Mouse (Mus musculus): ENCODE measurements at regions not wholly inside any gene's neighbourhood (a gene's known extent, or its start where the extent isn't known, plus 50 kb on each side); places are given as distances from the start of the nearest gene placed in this dataset.

GRCm38 (mm10) chr10:37423047-37423446 lies 284.3 kb upstream of the Marcks start:
- H3K27ac ChIP-seq (ENCODE audit: insufficient read depth, low read depth, low read length) = no peak overlapping the region
- WGBS = 38% methylated on average over 1 of the region's 1 CpGs
- no peak overlapping the region for H3K4me3 ChIP-seq (ENCODE audit: insufficient read depth, low read depth, low read length)
- H3K36me3 ChIP-seq (ENCODE audit: control insufficient read depth, insufficient read depth, low read length) = no peaks in the 10 kb centered on the region
- TF ChIP-seq CTCF (conservative IDR thresholded peaks at IDR 0.05; ENCODE audit: insufficient read depth, insufficient read length, low read depth, low read length) = no peak
- no peak for TF ChIP-seq POLR2A (IDR thresholded peaks at IDR 0.05; ENCODE audit: low read depth, low read length)
- H3K27me3 ChIP-seq (replicated peaks; ENCODE audit: control insufficient read depth, insufficient read depth, low read length) = no peaks in the 10 kb centered on the region
- H3K4me1 ChIP-seq (ENCODE audit: control insufficient read depth, insufficient read depth, low read length) = no peaks in the 10 kb centered on the region
- DNase-seq = no peak

- 45% methylated on average over 2 of the region's 2 CpGs for WGBS
- no peaks in the 10 kb centered on the region for H3K4me1 ChIP-seq (ENCODE audit: control insufficient read depth, insufficient read depth, low read length)
- no peaks in the 10 kb centered on the region for H3K36me3 ChIP-seq (ENCODE audit: control insufficient read depth, insufficient read depth, low read length)
- no peak overlapping the region for H3K27ac ChIP-seq (ENCODE audit: insufficient read depth, low read depth, low read length)
- no peaks in the 10 kb centered on the region for H3K27me3 ChIP-seq (replicated peaks; ENCODE audit: control insufficient read depth, insufficient read depth, low read length)
- peak; percentile 46 for DNase-seq
- H3K4me3 ChIP-seq (ENCODE audit: insufficient read depth, low read depth, low read length) = no peak overlapping the region
- TF ChIP-seq CTCF (conservative IDR thresholded peaks at IDR 0.05; ENCODE audit: insufficient read depth, insufficient read length, low read depth, low read length) = no peak
- TF ChIP-seq POLR2A (IDR thresholded peaks at IDR 0.05; ENCODE audit: low read depth, low read length) = no peak
Observed at GRCm38 (mm10) chr10:37422612-37423011, 283.9 kb upstream of the Marcks start.

GRCm38 (mm10) chr10:37416321-37416720 lies 277.6 kb upstream of the Marcks start:
- WGBS = 84% methylated on average over 1 of the region's 1 CpGs
- DNase-seq = no peak
- Histone ChIP-seq H3K27ac (ENCODE audit: insufficient read depth, low read depth, low read length) (no peak overlapping the region), H3K4me1 (ENCODE audit: control insufficient read depth, insufficient read depth, low read length) (no peaks in the 10 kb centered on the region), H3K4me3 (ENCODE audit: insufficient read depth, low read depth, low read length) (no peak overlapping the region), H3K36me3 (ENCODE audit: control insufficient read depth, insufficient read depth, low read length) (no peaks in the 10 kb centered on the region), H3K27me3 (replicated peaks; ENCODE audit: control insufficient read depth, insufficient read depth, low read length) (no peaks in the 10 kb centered on the region)
- TF ChIP-seq CTCF (conservative IDR thresholded peaks at IDR 0.05; ENCODE audit: insufficient read depth, insufficient read length, low read depth, low read length) = no peak
- no peak for TF ChIP-seq POLR2A (IDR thresholded peaks at IDR 0.05; ENCODE audit: low read depth, low read length)

- TF ChIP-seq CTCF (conservative IDR thresholded peaks at IDR 0.05; ENCODE audit: insufficient read depth, insufficient read length, low read depth, low read length) (no peak), POLR2A (IDR thresholded peaks at IDR 0.05; ENCODE audit: low read depth, low read length) (no peak)
- DNase-seq = no peak
- no peaks in the 10 kb centered on the region for H3K27me3 ChIP-seq (replicated peaks; ENCODE audit: control insufficient read depth, insufficient read depth, low read length)
- H3K4me1 ChIP-seq (ENCODE audit: control insufficient read depth, insufficient read depth, low read length) = no peaks in the 10 kb centered on the region
- no peak overlapping the region for H3K4me3 ChIP-seq (ENCODE audit: insufficient read depth, low read depth, low read length)
- H3K36me3 ChIP-seq (ENCODE audit: control insufficient read depth, insufficient read depth, low read length) = no peaks in the 10 kb centered on the region
- WGBS = 57% methylated on average over 1 of the region's 1 CpGs
- H3K27ac ChIP-seq (ENCODE audit: insufficient read depth, low read depth, low read length) = no peak overlapping the region
Observed at GRCm38 (mm10) chr10:37412401-37412800, 273.7 kb upstream of the Marcks start.

- DNase-seq = no peak
- Histone ChIP-seq H3K27ac (ENCODE audit: insufficient read depth, low read depth, low read length) (no peak overlapping the region), H3K4me3 (ENCODE audit: insufficient read depth, low read depth, low read length) (no peak overlapping the region), H3K36me3 (ENCODE audit: control insufficient read depth, insufficient read depth, low read length) (no peaks in the 10 kb centered on the region), H3K4me1 (ENCODE audit: control insufficient read depth, insufficient read depth, low read length) (no peaks in the 10 kb centered on the region), H3K27me3 (replicated peaks; ENCODE audit: control insufficient read depth, insufficient read depth, low read length) (no peaks in the 10 kb centered on the region)
- TF ChIP-seq POLR2A (IDR thresholded peaks at IDR 0.05; ENCODE audit: low read depth, low read length) (no peak), CTCF (conservative IDR thresholded peaks at IDR 0.05; ENCODE audit: insufficient read depth, insufficient read length, low read depth, low read length) (no peak)
- WGBS = 68% methylated on average over 1 of the region's 1 CpGs
Observed at GRCm38 (mm10) chr10:37409749-37410148, 271.0 kb upstream of the Marcks start.

GRCm38 (mm10) chr10:37407487-37407886 lies 268.8 kb upstream of the Marcks start:
- TF ChIP-seq CTCF (conservative IDR thresholded peaks at IDR 0.05; ENCODE audit: insufficient read depth, insufficient read length, low read depth, low read length) (no peak), POLR2A (IDR thresholded peaks at IDR 0.05; ENCODE audit: low read depth, low read length) (no peak)
- DNase-seq = no peak
- 77% methylated on average over 2 of the region's 2 CpGs for whole genome bisulfite sequencing

GRCm38 (mm10) chr10:37404933-37405332 lies 266.2 kb upstream of the Marcks start:
- TF ChIP-seq CTCF (conservative IDR thresholded peaks at IDR 0.05; ENCODE audit: insufficient read depth, insufficient read length, low read depth, low read length) (no peak), POLR2A (IDR thresholded peaks at IDR 0.05; ENCODE audit: low read depth, low read length) (no peak)
- Histone ChIP-seq H3K27me3 (replicated peaks; ENCODE audit: control insufficient read depth, insufficient read depth, low read length) (no peaks in the 10 kb centered on the region), H3K4me3 (ENCODE audit: insufficient read depth, low read depth, low read length) (no peak overlapping the region), H3K36me3 (ENCODE audit: control insufficient read depth, insufficient read depth, low read length) (no peaks in the 10 kb centered on the region), H3K27ac (ENCODE audit: insufficient read depth, low read depth, low read length) (no peak overlapping the region), H3K4me1 (ENCODE audit: control insufficient read depth, insufficient read depth, low read length) (no peaks in the 10 kb centered on the region)
- WGBS = 92% methylated on average over 4 of the region's 4 CpGs
- no peak for DNase-seq

More at GRCm38 (mm10) chr10:37407487-37407886, 268.8 kb upstream of the Marcks start:
- no peaks in the 10 kb centered on the region for H3K36me3 ChIP-seq (ENCODE audit: control insufficient read depth, insufficient read depth, low read length)
- H3K4me1 ChIP-seq (ENCODE audit: control insufficient read depth, insufficient read depth, low read length) = no peaks in the 10 kb centered on the region
- no peaks in the 10 kb centered on the region for H3K27me3 ChIP-seq (replicated peaks; ENCODE audit: control insufficient read depth, insufficient read depth, low read length)
- no peak overlapping the region for H3K27ac ChIP-seq (ENCODE audit: insufficient read depth, low read depth, low read length)
- H3K4me3 ChIP-seq (ENCODE audit: insufficient read depth, low read depth, low read length) = no peak overlapping the region

- TF ChIP-seq CTCF (conservative IDR thresholded peaks at IDR 0.05; ENCODE audit: insufficient read depth, insufficient read length, low read depth, low read length) (no peak), POLR2A (IDR thresholded peaks at IDR 0.05; ENCODE audit: low read depth, low read length) (no peak)
- no peak for DNase-seq
- Histone ChIP-seq H3K36me3 (ENCODE audit: control insufficient read depth, insufficient read depth, low read length) (no peaks in the 10 kb centered on the region), H3K27ac (ENCODE audit: insufficient read depth, low read depth, low read length) (no peak overlapping the region), H3K4me3 (ENCODE audit: insufficient read depth, low read depth, low read length) (no peak overlapping the region), H3K27me3 (replicated peaks; ENCODE audit: control insufficient read depth, insufficient read depth, low read length) (no peaks in the 10 kb centered on the region), H3K4me1 (ENCODE audit: control insufficient read depth, insufficient read depth, low read length) (no peaks in the 10 kb centered on the region)
Observed at GRCm38 (mm10) chr10:37404407-37404806, 265.7 kb upstream of the Marcks start.

Measured in kidney, adult 2 months (tissue).